Mouse (Mus musculus) pancreas, adult 10 weeks (tissue): Measurements from ENCODE around the gene Aurka. TPM values are rescaled to one million over a fixed set of nuclear protein-coding genes. Genes with fewer than 3 reads are reported as not detected.

Experiments
- polyA plus RNA-seq: library from polyadenylated mRNA; stranded (reverse); fragments of 350-450 nt; fragmentation: Illumina TruSeq; extraction: RNeasy Lipid Tissue Mini Kit (QIAGEN cat#74804); gene quantifications from one replicate; pipeline ENCODE4 v1.2.3, GENCODE M21; 2015; ENCODE audit warnings: low read depth, low replicate concordance; ENCODE audit not compliant: insufficient read depth

Gene Aurka
- polyA plus RNA-seq, result not detected

GRCm38 (mm10) chr2:172370411-172371223, at the start of gene Aurka, which contains the start of gene Cstf1:
Gene Aurka (minus strand): TSS chr2:172370535.
Gene Cstf1 (plus strand): TSS chr2:172370681.

GRCm38 (mm10) chr2:172393391-172394051, 23.2 kb upstream of the Aurka start, which contains the start of gene Cass4:
Gene Cass4 (plus strand): TSS chr2:172393794.

GRCm38 (mm10) chr2:172345258-172345738, 25.0 kb downstream of the Aurka start, which contains the start of gene Fam210b:
Gene Fam210b (plus strand): TSS chr2:172345565.

Other genes with a start within 250 kb of the Aurka start
- gene Mc3r, start 122.0 kb downstream of the Aurka start, polyA plus RNA-seq, result not detected
- 5.9 TPM for gene Fam210b, start 25.0 kb downstream of the Aurka start, polyA plus RNA-seq
- 5.6 TPM for gene Cstf1, start 146 bp upstream of the Aurka start, polyA plus RNA-seq
- 0.30 TPM for gene Cass4, start 23.3 kb upstream of the Aurka start, polyA plus RNA-seq
- gene Rtf2, start 70.0 kb upstream of the Aurka start, polyA plus RNA-seq, result 10.7 TPM
- not detected for gene Gcnt7, start 88.1 kb upstream of the Aurka start, polyA plus RNA-seq
- gene Fam209, start 102.0 kb upstream of the Aurka start, polyA plus RNA-seq, result not detected
- not detected for gene Tfap2c, start 179.1 kb upstream of the Aurka start, polyA plus RNA-seq